Mouse (Mus musculus) spleen, postnatal 14 days (tissue): ENCODE data around the gene Vill.

Experiments used
- DNase-seq, 2 experiments: peaks; one replicate each; pipeline ENCODE4 v3.0.0; 2021 to 2022; ENCODE audit warnings: low spot score in 2 of 2

Gene Vill

GRCm38 (mm10) chr9:119080040-119080675 lies 27.6 kb downstream of the Vill start:
- DNase-seq = no peak

GRCm38 (mm10) chr9:119082039-119082438 lies 29.5 kb downstream of the Vill start:
- DNase-seq = no peak

GRCm38 (mm10) chr9:119082656-119083430 lies 30.3 kb downstream of the Vill start:
- DNase-seq = no peak

- DNase-seq = no peak
These were observed 31.4 kb downstream of the Vill start for GRCm38 (mm10) chr9:119083966-119084365.

- DNase-seq = no peak
These were observed 33.9 kb downstream of the Vill start for GRCm38 (mm10) chr9:119086451-119086850.

- no peak for DNase-seq
These were observed 34.7 kb downstream of the Vill start for GRCm38 (mm10) chr9:119087309-119087708.

GRCm38 (mm10) chr9:119088148-119088801 lies 35.7 kb downstream of the Vill start:
- DNase-seq = peak; percentile 58 to 66

GRCm38 (mm10) chr9:119089437-119089836 lies 36.9 kb downstream of the Vill start:
- no peak for DNase-seq

- no peak for DNase-seq
These were observed 37.9 kb downstream of the Vill start for GRCm38 (mm10) chr9:119090462-119090861.

GRCm38 (mm10) chr9:119091581-119092310 lies 39.2 kb downstream of the Vill start:
- DNase-seq = no peak

GRCm38 (mm10) chr9:119092473-119093418 lies 40.2 kb downstream of the Vill start:
- DNase-seq = no peak

- peak in 1 of 2 experiments; percentile 10 for DNase-seq
These were observed 41.1 kb downstream of the Vill start, which contains the start of gene Plcd1 for GRCm38 (mm10) chr9:119093419-119094295. TSS of gene Plcd1 (minus strand) at chr9:119093502.

- no peak for DNase-seq
These were observed 42.0 kb downstream of the Vill start for GRCm38 (mm10) chr9:119094462-119095109.

- no peak for DNase-seq
These were observed 47.8 kb downstream of the Vill start for GRCm38 (mm10) chr9:119100177-119100898.

- DNase-seq = peak in 1 of 2 experiments; percentile 34
These were observed 49.6 kb downstream of the Vill start, which contains the start of gene Dlec1 for GRCm38 (mm10) chr9:119101992-119102782. TSS of gene Dlec1 (plus strand) at chr9:119102478.

GRCm38 (mm10) chr9:119102783-119103113 lies 50.2 kb downstream of the Vill start:
- no peak for DNase-seq

- DNase-seq = no peak
These were observed 55.0 kb downstream of the Vill start for GRCm38 (mm10) chr9:119107566-119107965.
